Mouse (Mus musculus): ENCODE data around the gene Hivep3. TPM values are rescaled to one million over a fixed set of nuclear protein-coding genes. Genes with fewer than 3 reads are reported as not detected.
A peak's percentile ranks its signal among the peaks of the same experiment; 100 is the strongest.

The Hivep3 gene
- polyA plus RNA-seq, 1 experiment, result 0.54 TPM

GRCm38 (mm10) chr4:119903328-119903727 lies 169.7 kb downstream of the Hivep3 start:
- H3K27me3 ChIP-seq (ENCODE audit: control insufficient read depth, insufficient read depth, insufficient read length), result no peaks in the 10 kb centered on the region
- no peak overlapping the region for H3ac ChIP-seq (ENCODE audit: control insufficient read depth, insufficient read length)
- no peaks in the 10 kb centered on the region for H3K79me2 ChIP-seq (ENCODE audit: control insufficient read depth, insufficient read depth)
- H3K36me3 ChIP-seq (ENCODE audit: control insufficient read depth, insufficient read depth), result no peaks in the 10 kb centered on the region
- TF ChIP-seq SRF (IDR thresholded peaks at IDR 0.05; ENCODE audit: control insufficient read depth, insufficient read length, low read depth), result no peak
- no peak for TF ChIP-seq MYOD1 (IDR thresholded peaks at IDR 0.05; ENCODE audit: control insufficient read depth in 1 of 3, insufficient read length in 2 of 3, low read depth in 2 of 3)
- no peak for TF ChIP-seq CEBPB (IDR thresholded peaks at IDR 0.05; ENCODE audit: insufficient read depth, poor library complexity, severe bottlenecking)
- no peak for TF ChIP-seq USF1 (IDR thresholded peaks at IDR 0.05; ENCODE audit: low read depth)
- no peak for TF ChIP-seq MAX (IDR thresholded peaks at IDR 0.05; ENCODE audit: low read depth)
- no peak for TF ChIP-seq E2F4 (IDR thresholded peaks at IDR 0.05; ENCODE audit: insufficient read depth)
- no peak for TF ChIP-seq REST (IDR thresholded peaks at IDR 0.05; ENCODE audit: insufficient read depth, insufficient read length)
- no peak for TF ChIP-seq POLR2A (IDR thresholded peaks at IDR 0.05; ENCODE audit: insufficient read length, low read depth)
- no peak for TF ChIP-seq TCF3 (IDR thresholded peaks at IDR 0.05; ENCODE audit: insufficient read length, low read depth)
- no peak for TF ChIP-seq MYOG (IDR thresholded peaks at IDR 0.05; ENCODE audit: control insufficient read depth in 1 of 3, insufficient read depth in 1 of 3, insufficient read length in 2 of 3, low read depth in 2 of 3)
- TF ChIP-seq POLR2AphosphoS2 (IDR thresholded peaks at IDR 0.05; ENCODE audit: insufficient read length, low read depth), result no peak
- no peak for TF ChIP-seq TCF12 (IDR thresholded peaks at IDR 0.05; ENCODE audit: insufficient read depth, poor library complexity, severe bottlenecking)
- no peak overlapping the region for H3K4me3 ChIP-seq
- no peak overlapping the region for H3K4me2 ChIP-seq (ENCODE audit: low read depth)

DNA sequence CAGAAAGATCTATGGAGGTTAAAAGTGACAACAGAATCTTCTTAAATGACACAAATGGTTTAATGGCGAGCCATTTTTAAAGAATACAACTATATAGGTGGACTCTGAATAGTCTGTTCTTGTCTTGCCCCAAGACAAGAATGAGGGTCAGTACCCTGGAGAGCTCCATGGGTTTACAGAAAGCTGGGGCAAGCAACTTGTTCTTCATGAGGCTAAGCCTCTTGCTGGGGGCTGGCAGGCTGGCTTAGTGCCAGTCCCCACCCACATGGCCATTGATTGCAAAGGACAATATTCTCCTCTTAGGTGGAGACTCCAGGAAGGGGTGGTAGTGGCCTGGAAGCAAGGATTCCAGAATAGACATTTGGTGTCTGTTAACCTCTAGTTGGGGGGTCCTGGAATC lies 170.2 kb downstream of the Hivep3 start:
- no peaks in the 10 kb centered on the region for H3K36me3 ChIP-seq (ENCODE audit: control insufficient read depth, insufficient read depth)
- no peak for TF ChIP-seq MAX (IDR thresholded peaks at IDR 0.05; ENCODE audit: low read depth)
- TF ChIP-seq REST (IDR thresholded peaks at IDR 0.05; ENCODE audit: insufficient read depth, insufficient read length), result peak; percentile 36

DNA sequence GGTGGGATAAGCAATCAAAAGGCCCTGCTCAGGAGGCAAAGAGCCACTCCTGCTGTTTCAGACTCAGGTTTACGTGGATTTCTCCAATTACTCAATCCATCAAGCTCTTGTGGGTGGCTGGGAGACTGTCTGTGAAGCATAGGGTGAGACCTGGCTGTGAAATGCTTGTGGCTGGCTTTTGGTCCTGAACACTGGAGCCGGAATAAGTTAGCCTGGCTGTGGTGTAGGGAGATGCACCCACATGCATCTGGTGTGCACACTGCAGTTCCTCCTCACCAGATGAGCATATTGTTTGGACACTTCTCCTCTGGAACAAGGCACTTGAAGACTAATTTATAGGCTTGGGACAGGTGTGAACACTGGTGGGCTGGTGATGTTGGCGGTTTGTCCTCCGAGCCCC lies 170.7 kb downstream of the Hivep3 start:
- TF ChIP-seq SRF (IDR thresholded peaks at IDR 0.05; ENCODE audit: control insufficient read depth, insufficient read length, low read depth), result no peak
- Histone ChIP-seq H3K4me3 (no peak overlapping the region), H3K36me3 (ENCODE audit: control insufficient read depth, insufficient read depth) (no peaks in the 10 kb centered on the region), H3ac (ENCODE audit: control insufficient read depth, insufficient read length) (no peak overlapping the region), H3K4me2 (ENCODE audit: low read depth) (no peak overlapping the region), H3K79me2 (ENCODE audit: control insufficient read depth, insufficient read depth) (no peaks in the 10 kb centered on the region), H3K27me3 (ENCODE audit: control insufficient read depth, insufficient read depth, insufficient read length) (no peaks in the 10 kb centered on the region)

More for the DNA sequence above, 170.2 kb downstream of the Hivep3 start:
- Histone ChIP-seq H3ac (ENCODE audit: control insufficient read depth, insufficient read length) (no peak overlapping the region), H3K27me3 (ENCODE audit: control insufficient read depth, insufficient read depth, insufficient read length) (no peaks in the 10 kb centered on the region), H3K79me2 (ENCODE audit: control insufficient read depth, insufficient read depth) (no peaks in the 10 kb centered on the region), H3K4me2 (ENCODE audit: low read depth) (no peak overlapping the region), H3K4me3 (no peak overlapping the region)

- Histone ChIP-seq H3K27me3 (ENCODE audit: control insufficient read depth, insufficient read depth, insufficient read length) (no peaks in the 10 kb centered on the region), H3K4me2 (ENCODE audit: low read depth) (no peak overlapping the region), H3K4me3 (no peak overlapping the region), H3ac (ENCODE audit: control insufficient read depth, insufficient read length) (no peak overlapping the region), H3K79me2 (ENCODE audit: control insufficient read depth, insufficient read depth) (no peaks in the 10 kb centered on the region), H3K36me3 (ENCODE audit: control insufficient read depth, insufficient read depth) (no peaks in the 10 kb centered on the region)
- no peak for TF ChIP-seq E2F4 (IDR thresholded peaks at IDR 0.05; ENCODE audit: insufficient read depth)
- TF ChIP-seq USF1 (IDR thresholded peaks at IDR 0.05; ENCODE audit: low read depth), result no peak
- no peak for TF ChIP-seq MAX (IDR thresholded peaks at IDR 0.05; ENCODE audit: low read depth)
- no peak for TF ChIP-seq TCF12 (IDR thresholded peaks at IDR 0.05; ENCODE audit: insufficient read depth, poor library complexity, severe bottlenecking)
- no peak for TF ChIP-seq MYOG (IDR thresholded peaks at IDR 0.05; ENCODE audit: control insufficient read depth in 1 of 3, insufficient read depth in 1 of 3, insufficient read length in 2 of 3, low read depth in 2 of 3)
- TF ChIP-seq POLR2A (IDR thresholded peaks at IDR 0.05; ENCODE audit: insufficient read length, low read depth), result no peak
- no peak for TF ChIP-seq SRF (IDR thresholded peaks at IDR 0.05; ENCODE audit: control insufficient read depth, insufficient read length, low read depth)
- TF ChIP-seq POLR2AphosphoS2 (IDR thresholded peaks at IDR 0.05; ENCODE audit: insufficient read length, low read depth), result no peak
- TF ChIP-seq TCF3 (IDR thresholded peaks at IDR 0.05; ENCODE audit: insufficient read length, low read depth), result no peak
- TF ChIP-seq MYOD1 (IDR thresholded peaks at IDR 0.05; ENCODE audit: control insufficient read depth in 1 of 3, insufficient read length in 2 of 3, low read depth in 2 of 3), result no peak
- no peak for TF ChIP-seq CEBPB (IDR thresholded peaks at IDR 0.05; ENCODE audit: insufficient read depth, poor library complexity, severe bottlenecking)
- TF ChIP-seq REST (IDR thresholded peaks at IDR 0.05; ENCODE audit: insufficient read depth, insufficient read length), result no peak
These were observed 173.5 kb downstream of the Hivep3 start for GRCm38 (mm10) chr4:119907106-119907505.

DNA sequence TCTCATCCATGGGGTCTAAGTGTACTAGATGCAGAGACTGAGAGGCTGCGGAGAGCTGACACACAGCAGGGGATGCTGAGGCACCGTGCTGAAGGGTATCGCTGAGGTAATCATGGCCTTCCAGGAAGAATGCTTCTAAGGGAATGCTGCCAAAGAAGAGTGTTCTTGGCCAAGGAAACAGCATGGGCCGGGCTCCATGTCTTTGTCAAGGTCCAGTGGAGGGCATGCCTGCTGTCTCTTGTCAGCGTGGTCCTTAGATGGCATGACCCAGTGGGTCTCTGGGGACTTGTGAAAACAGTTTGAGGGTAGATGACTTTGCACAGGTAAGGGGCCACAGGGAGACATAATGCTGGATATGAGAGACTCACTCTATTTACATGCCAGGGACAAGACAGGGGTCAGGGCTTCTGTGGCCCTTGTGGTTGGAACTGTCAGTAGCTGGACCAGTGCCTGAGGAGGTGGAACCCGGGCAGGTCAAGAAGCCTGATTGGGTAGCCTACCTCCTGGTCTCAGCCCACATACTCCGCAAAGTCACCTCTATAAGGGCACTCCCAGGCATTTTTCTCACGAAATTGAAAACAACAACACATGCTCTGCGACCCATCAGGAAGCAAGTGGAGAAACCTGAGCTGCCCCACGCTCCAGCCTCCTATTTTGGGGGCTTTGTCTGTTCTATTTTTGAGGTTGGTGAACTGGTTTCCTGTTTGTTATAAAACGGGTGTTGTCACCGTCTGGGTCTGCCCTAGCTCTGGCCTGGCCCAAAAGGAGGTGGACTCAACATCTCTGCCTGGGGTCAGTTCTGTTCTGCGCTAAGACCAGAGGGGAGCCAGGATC lies 177.7 kb downstream of the Hivep3 start:
- no peak overlapping the region for H3K4me2 ChIP-seq (ENCODE audit: low read depth)
- H3ac ChIP-seq (ENCODE audit: control insufficient read depth, insufficient read length), result no peak overlapping the region
- H3K79me2 ChIP-seq (ENCODE audit: control insufficient read depth, insufficient read depth), result no peaks in the 10 kb centered on the region
- no peak for TF ChIP-seq MYOG (IDR thresholded peaks at IDR 0.05; ENCODE audit: control insufficient read depth in 1 of 3, insufficient read depth in 1 of 3, insufficient read length in 2 of 3, low read depth in 2 of 3)
- no peak for TF ChIP-seq E2F4 (IDR thresholded peaks at IDR 0.05; ENCODE audit: insufficient read depth)
- no peak for TF ChIP-seq REST (IDR thresholded peaks at IDR 0.05; ENCODE audit: insufficient read depth, insufficient read length)
- TF ChIP-seq MAX (IDR thresholded peaks at IDR 0.05; ENCODE audit: low read depth), result no peak
- TF ChIP-seq POLR2AphosphoS2 (IDR thresholded peaks at IDR 0.05; ENCODE audit: insufficient read length, low read depth), result no peak
- no peak for TF ChIP-seq POLR2A (IDR thresholded peaks at IDR 0.05; ENCODE audit: insufficient read length, low read depth)
- no peak for TF ChIP-seq MYOD1 (IDR thresholded peaks at IDR 0.05; ENCODE audit: control insufficient read depth in 1 of 3, insufficient read length in 2 of 3, low read depth in 2 of 3)
- no peak for TF ChIP-seq USF1 (IDR thresholded peaks at IDR 0.05; ENCODE audit: low read depth)
- no peak for TF ChIP-seq TCF12 (IDR thresholded peaks at IDR 0.05; ENCODE audit: insufficient read depth, poor library complexity, severe bottlenecking)
- TF ChIP-seq TCF3 (IDR thresholded peaks at IDR 0.05; ENCODE audit: insufficient read length, low read depth), result no peak
- no peak for TF ChIP-seq CEBPB (IDR thresholded peaks at IDR 0.05; ENCODE audit: insufficient read depth, poor library complexity, severe bottlenecking)
- no peak for TF ChIP-seq SRF (IDR thresholded peaks at IDR 0.05; ENCODE audit: control insufficient read depth, insufficient read length, low read depth)
- H3K4me3 ChIP-seq, result no peak overlapping the region
- no peaks in the 10 kb centered on the region for H3K36me3 ChIP-seq (ENCODE audit: control insufficient read depth, insufficient read depth)
- H3K27me3 ChIP-seq (ENCODE audit: control insufficient read depth, insufficient read depth, insufficient read length), result no peaks in the 10 kb centered on the region

All from myocyte (in vitro differentiated cells).